Mouse (Mus musculus): ENCODE measurements around the gene Siah3. TPM values are rescaled to one million over a fixed set of nuclear protein-coding genes. Genes with fewer than 3 reads are reported as not detected.

Siah3 gene
- polyA plus RNA-seq, 1 experiment from 2014 or later = 4.1 TPM

DNA sequence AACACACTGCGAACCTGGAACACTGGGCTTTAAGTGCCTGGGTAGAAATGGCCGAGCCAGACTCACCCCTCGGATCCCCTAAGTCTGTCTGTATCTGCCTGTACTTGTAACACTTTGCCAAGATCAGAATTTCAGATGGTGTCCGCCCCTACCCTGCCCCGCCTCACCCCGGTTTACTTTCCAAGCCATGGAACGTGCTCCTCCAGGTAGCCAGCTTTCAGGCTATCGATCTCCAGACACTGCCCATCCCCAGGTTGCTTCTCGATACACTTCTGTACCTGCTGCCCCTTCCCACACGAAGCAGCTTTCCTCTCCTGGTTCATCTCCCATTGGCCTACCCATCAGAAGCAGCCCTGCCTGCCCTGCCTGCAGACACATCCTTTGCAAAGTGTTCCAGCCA, 3.6 kb downstream of the Siah3 start:
- ATAC-seq = no peak
- H3K4me3 ChIP-seq (replicated peaks; ENCODE audit: low read length) = 0 out of 2 replicates have a peak overlapping the region, but pooled peaks have one; percentile 5
- no peaks in the 10 kb centered on the region for H3K27me3 ChIP-seq (replicated peaks; ENCODE audit: control insufficient read depth, insufficient read depth, low read length)
- H3K4me1 ChIP-seq (replicated peaks; ENCODE audit: control insufficient read depth, insufficient read depth, low read length) = peaks cover 42% of the 10 kb centered on the region
- no peaks in the 10 kb centered on the region for H3K36me3 ChIP-seq (ENCODE audit: control insufficient read depth, insufficient read depth)
- H3K9ac ChIP-seq (replicated peaks; ENCODE audit: low read depth, low read length) = peak overlapping the region; percentile 41
- H3K4me2 ChIP-seq (ENCODE audit: low read length) = peak overlapping the region; percentile 86
- 60% methylated on average over 10 of the region's 10 CpGs for WGBS
- H3K9me3 ChIP-seq (ENCODE audit: control insufficient read depth, low read length) = no peaks in the 10 kb centered on the region
- H3K27ac ChIP-seq (ENCODE audit: low read length) = peak overlapping the region; percentile 90

DNA sequence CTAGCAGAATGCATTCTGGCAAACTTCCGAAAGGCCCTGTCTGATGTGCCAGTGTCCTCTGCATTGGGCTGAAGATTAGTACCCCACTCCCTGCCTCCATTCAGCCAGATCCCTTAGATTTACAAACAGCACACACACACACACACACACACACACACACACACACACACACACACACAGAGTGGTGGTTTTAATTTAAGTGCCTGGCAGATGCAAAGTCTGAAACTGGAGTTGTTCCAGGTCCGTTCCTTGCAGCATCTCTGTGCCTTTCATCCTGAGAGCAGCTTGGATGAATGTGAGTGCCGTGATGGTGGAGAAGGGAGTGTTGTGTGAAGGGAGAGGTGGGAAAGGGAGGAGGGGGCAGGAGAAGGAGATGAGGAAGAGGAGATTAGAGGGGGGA, 4.2 kb downstream of the Siah3 start:
- H3K9me3 ChIP-seq (ENCODE audit: control insufficient read depth, low read length) = no peaks in the 10 kb centered on the region
- H3K4me2 ChIP-seq (ENCODE audit: low read length) = peak overlapping the region; percentile 86
- H3K4me3 ChIP-seq (replicated peaks; ENCODE audit: low read length) = no peak overlapping the region
- ATAC-seq = peak; percentile 49
- WGBS = 5% methylated on average over 3 of the region's 3 CpGs
- H3K4me1 ChIP-seq (replicated peaks; ENCODE audit: control insufficient read depth, insufficient read depth, low read length) = peaks cover 37% of the 10 kb centered on the region
- H3K27ac ChIP-seq (ENCODE audit: low read length) = peak overlapping the region; percentile 90
- peak overlapping the region; percentile 41 for H3K9ac ChIP-seq (replicated peaks; ENCODE audit: low read depth, low read length)
- no peaks in the 10 kb centered on the region for H3K27me3 ChIP-seq (replicated peaks; ENCODE audit: control insufficient read depth, insufficient read depth, low read length)
- no peaks in the 10 kb centered on the region for H3K36me3 ChIP-seq (ENCODE audit: control insufficient read depth, insufficient read depth)

DNA sequence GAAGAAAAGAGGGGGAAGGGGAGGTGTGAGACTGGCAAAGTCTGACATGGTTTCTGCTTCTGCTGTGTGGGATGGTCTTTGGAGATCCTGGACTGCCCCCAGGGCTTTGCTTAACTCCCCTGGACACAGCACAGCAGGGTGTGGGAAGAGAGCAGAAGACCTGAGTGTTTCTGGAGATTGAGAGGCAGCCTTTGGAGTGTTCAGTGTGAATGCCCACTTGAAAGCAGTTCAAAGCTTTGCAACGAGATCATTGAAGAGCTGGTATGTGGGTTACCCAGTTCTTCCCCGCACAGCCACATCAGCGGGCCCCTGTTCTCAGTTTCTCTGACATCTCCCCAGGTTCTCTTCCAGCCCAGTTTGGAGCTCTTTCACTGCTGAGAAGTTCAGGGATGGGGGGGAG, 4.7 kb downstream of the Siah3 start:
- 11% methylated on average over 3 of the region's 3 CpGs for WGBS
- Histone ChIP-seq H3K4me3 (replicated peaks; ENCODE audit: low read length) (no peak overlapping the region), H3K4me2 (ENCODE audit: low read length) (peak overlapping the region; percentile 86), H3K27ac (ENCODE audit: low read length) (peak overlapping the region; percentile 85), H3K36me3 (ENCODE audit: control insufficient read depth, insufficient read depth) (no peaks in the 10 kb centered on the region), H3K9ac (replicated peaks; ENCODE audit: low read depth, low read length) (no peak overlapping the region; the same call in 1 of the 2 replicates), H3K9me3 (ENCODE audit: control insufficient read depth, low read length) (no peaks in the 10 kb centered on the region), H3K27me3 (replicated peaks; ENCODE audit: control insufficient read depth, insufficient read depth, low read length) (no peaks in the 10 kb centered on the region), H3K4me1 (replicated peaks; ENCODE audit: control insufficient read depth, insufficient read depth, low read length) (peaks cover 36% of the 10 kb centered on the region)
- peak; percentile 14 for ATAC-seq

DNA sequence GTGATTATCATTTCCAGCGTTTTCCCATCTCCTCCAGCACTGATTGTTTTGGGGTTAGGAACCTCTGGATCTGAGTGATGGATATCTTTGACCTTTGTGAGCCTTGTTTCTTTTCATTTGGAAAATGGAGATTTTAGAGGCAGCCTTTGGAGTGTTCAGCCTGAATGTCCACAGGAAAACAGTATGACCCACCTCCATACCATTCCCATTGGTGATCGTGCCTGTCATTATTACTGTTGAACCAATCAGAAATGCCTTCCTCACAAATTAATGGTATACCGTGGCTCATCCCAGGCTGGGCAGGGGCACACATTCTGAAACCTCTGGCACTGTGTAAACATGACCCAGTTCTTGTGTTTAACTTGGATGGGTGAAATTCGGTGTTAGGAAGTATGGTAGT, 6.0 kb downstream of the Siah3 start:
- Histone ChIP-seq H3K36me3 (ENCODE audit: control insufficient read depth, insufficient read depth) (no peaks in the 10 kb centered on the region), H3K4me2 (ENCODE audit: low read length) (no peak overlapping the region), H3K4me3 (replicated peaks; ENCODE audit: low read length) (no peak overlapping the region), H3K27me3 (replicated peaks; ENCODE audit: control insufficient read depth, insufficient read depth, low read length) (no peaks in the 10 kb centered on the region), H3K9ac (replicated peaks; ENCODE audit: low read depth, low read length) (no peak overlapping the region), H3K9me3 (ENCODE audit: control insufficient read depth, low read length) (no peaks in the 10 kb centered on the region), H3K27ac (ENCODE audit: low read length) (no peak overlapping the region), H3K4me1 (replicated peaks; ENCODE audit: control insufficient read depth, insufficient read depth, low read length) (peaks cover 33% of the 10 kb centered on the region)
- WGBS = 84% methylated on average over 4 of the region's 4 CpGs
- ATAC-seq = no peak

DNA sequence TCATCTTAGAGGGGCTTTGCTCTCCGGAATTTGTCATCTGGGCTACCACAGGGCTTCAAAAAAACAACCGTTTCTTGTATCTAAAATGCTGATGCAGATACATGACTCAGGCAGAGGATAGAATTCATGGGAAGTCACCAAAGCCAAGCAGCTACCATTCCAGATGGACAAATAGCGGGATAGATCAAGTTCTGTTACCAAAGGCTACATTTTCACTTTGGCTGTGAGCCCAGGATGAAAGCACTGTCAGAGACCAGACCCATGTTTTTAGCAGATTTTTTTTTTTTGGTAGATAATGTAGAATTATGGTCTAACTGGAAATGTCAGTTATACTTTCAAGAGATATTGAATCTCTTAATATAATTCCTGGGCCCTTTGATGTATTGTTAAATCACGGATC, 7.4 kb downstream of the Siah3 start:
- H3K4me2 ChIP-seq (ENCODE audit: low read length) = no peak overlapping the region
- H3K27me3 ChIP-seq (replicated peaks; ENCODE audit: control insufficient read depth, insufficient read depth, low read length) = no peaks in the 10 kb centered on the region
- peaks cover 24% of the 10 kb centered on the region for H3K4me1 ChIP-seq (replicated peaks; ENCODE audit: control insufficient read depth, insufficient read depth, low read length)
- ATAC-seq = no peak
- 70% methylated on average over 4 of the region's 4 CpGs for WGBS
- H3K36me3 ChIP-seq (ENCODE audit: control insufficient read depth, insufficient read depth) = no peaks in the 10 kb centered on the region
- no peak overlapping the region for H3K9ac ChIP-seq (replicated peaks; ENCODE audit: low read depth, low read length)
- H3K27ac ChIP-seq (ENCODE audit: low read length) = no peak overlapping the region
- no peaks in the 10 kb centered on the region for H3K9me3 ChIP-seq (ENCODE audit: control insufficient read depth, low read length)
- no peak overlapping the region for H3K4me3 ChIP-seq (replicated peaks; ENCODE audit: low read length)

DNA sequence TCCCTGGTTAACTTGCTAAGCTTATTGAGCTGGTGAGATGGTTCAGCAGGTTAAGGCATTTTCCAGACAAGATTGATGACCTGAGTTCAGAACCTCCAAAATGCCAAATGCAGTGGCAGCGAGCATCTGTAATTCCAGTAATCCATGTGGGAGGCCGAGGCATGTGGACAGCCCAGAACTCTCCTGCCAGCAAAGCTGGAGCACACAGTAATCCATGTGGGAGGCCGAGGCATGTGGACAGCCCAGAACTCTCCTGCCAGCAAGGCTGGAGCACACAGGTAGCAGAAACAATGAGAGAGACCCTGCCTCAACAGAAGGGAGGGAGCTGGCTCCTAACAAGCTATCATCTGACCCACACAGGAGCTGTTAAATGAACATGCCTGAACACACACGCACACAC, 13.2 kb downstream of the Siah3 start:
- Histone ChIP-seq H3K27me3 (replicated peaks; ENCODE audit: control insufficient read depth, insufficient read depth, low read length) (no peaks in the 10 kb centered on the region), H3K4me3 (replicated peaks; ENCODE audit: low read length) (no peak overlapping the region), H3K27ac (ENCODE audit: low read length) (no peak overlapping the region), H3K36me3 (ENCODE audit: control insufficient read depth, insufficient read depth) (no peaks in the 10 kb centered on the region), H3K4me1 (replicated peaks; ENCODE audit: control insufficient read depth, insufficient read depth, low read length) (peaks cover 10% of the 10 kb centered on the region), H3K4me2 (ENCODE audit: low read length) (no peak overlapping the region), H3K9ac (replicated peaks; ENCODE audit: low read depth, low read length) (no peak overlapping the region), H3K9me3 (ENCODE audit: control insufficient read depth, low read length) (no peaks in the 10 kb centered on the region)
- no peak for ATAC-seq
- 82% methylated on average over 4 of the region's 4 CpGs for WGBS

DNA sequence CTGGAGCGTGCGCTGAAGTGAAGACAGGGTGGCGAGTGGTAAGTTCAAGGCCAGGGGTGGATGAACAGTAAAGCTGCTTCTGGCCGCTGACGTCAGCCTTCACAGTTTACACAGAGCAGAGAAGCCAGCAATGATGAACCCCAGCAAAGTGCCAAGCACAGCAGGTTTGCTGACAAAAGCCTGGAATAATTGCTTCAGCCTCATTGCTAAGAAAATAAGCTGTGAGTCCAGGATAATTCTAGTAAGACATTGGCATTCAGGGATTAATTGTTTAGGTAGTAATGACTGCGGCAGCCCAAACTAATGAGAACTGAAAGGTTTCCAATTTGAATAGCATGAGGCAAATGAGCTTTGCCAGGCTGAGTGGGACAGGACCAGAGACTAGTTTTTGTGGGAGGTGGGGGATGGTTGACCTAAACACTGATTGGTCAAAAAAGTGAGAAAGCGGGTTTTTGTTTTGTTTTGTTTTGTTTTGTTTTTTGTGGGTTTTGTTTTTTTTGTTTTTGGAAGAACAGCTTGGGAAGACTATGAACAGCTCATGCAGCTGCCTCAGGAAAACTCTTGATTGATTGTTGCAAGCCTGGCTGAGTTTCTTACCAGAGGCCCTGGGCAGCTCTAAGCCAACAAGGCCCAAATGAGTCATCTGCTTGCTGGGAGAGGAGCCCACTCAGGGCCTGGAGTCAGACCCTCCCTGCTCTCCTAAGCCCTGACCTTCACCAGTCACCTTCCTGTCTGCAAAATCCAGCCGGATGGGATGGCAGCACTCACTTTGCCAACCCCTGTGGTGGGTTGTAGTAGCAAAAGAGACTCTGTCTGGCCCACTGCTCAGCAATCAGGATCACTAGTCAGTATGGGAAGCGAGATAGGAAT, 17.5 kb downstream of the Siah3 start:
- Histone ChIP-seq H3K4me1 (replicated peaks; ENCODE audit: control insufficient read depth, insufficient read depth, low read length) (peaks cover 16% of the 10 kb centered on the region), H3K36me3 (ENCODE audit: control insufficient read depth, insufficient read depth) (no peaks in the 10 kb centered on the region), H3K27ac (ENCODE audit: low read length) (peak overlapping the region; percentile 78), H3K4me2 (ENCODE audit: low read length) (no peak overlapping the region), H3K4me3 (replicated peaks; ENCODE audit: low read length) (no peak overlapping the region), H3K27me3 (replicated peaks; ENCODE audit: control insufficient read depth, insufficient read depth, low read length) (no peaks in the 10 kb centered on the region), H3K9me3 (ENCODE audit: control insufficient read depth, low read length) (no peaks in the 10 kb centered on the region), H3K9ac (replicated peaks; ENCODE audit: low read depth, low read length) (no peak overlapping the region)
- ATAC-seq = peak; percentile 93
- 21% methylated on average over 9 of the region's 9 CpGs for WGBS

DNA sequence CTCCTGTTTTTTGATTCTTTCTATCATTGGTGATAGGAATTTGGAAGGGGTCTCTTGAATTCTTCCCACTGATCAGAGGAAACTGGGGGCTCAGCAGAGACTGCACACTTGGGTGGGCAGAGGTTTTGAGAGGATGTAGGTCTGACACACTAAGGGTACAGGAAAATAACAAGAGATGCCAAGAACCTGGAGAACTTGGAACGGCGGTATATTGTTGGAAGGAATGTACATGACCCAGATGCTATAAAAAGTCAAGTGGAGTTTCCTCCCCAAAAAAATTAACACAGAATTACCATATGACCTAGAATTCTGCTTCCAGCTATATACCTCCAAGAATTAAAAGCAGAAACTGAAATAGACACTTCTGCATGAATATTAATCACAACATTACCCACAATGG, 20.1 kb downstream of the Siah3 start:
- Histone ChIP-seq H3K4me1 (replicated peaks; ENCODE audit: control insufficient read depth, insufficient read depth, low read length) (peaks cover 16% of the 10 kb centered on the region), H3K9ac (replicated peaks; ENCODE audit: low read depth, low read length) (no peak overlapping the region), H3K4me2 (ENCODE audit: low read length) (no peak overlapping the region), H3K27me3 (replicated peaks; ENCODE audit: control insufficient read depth, insufficient read depth, low read length) (no peaks in the 10 kb centered on the region), H3K4me3 (replicated peaks; ENCODE audit: low read length) (no peak overlapping the region), H3K27ac (ENCODE audit: low read length) (no peak overlapping the region), H3K36me3 (ENCODE audit: control insufficient read depth, insufficient read depth) (no peaks in the 10 kb centered on the region), H3K9me3 (ENCODE audit: control insufficient read depth, low read length) (no peaks in the 10 kb centered on the region)
- ATAC-seq = no peak
- 79% methylated on average over 2 of the region's 2 CpGs for WGBS

DNA sequence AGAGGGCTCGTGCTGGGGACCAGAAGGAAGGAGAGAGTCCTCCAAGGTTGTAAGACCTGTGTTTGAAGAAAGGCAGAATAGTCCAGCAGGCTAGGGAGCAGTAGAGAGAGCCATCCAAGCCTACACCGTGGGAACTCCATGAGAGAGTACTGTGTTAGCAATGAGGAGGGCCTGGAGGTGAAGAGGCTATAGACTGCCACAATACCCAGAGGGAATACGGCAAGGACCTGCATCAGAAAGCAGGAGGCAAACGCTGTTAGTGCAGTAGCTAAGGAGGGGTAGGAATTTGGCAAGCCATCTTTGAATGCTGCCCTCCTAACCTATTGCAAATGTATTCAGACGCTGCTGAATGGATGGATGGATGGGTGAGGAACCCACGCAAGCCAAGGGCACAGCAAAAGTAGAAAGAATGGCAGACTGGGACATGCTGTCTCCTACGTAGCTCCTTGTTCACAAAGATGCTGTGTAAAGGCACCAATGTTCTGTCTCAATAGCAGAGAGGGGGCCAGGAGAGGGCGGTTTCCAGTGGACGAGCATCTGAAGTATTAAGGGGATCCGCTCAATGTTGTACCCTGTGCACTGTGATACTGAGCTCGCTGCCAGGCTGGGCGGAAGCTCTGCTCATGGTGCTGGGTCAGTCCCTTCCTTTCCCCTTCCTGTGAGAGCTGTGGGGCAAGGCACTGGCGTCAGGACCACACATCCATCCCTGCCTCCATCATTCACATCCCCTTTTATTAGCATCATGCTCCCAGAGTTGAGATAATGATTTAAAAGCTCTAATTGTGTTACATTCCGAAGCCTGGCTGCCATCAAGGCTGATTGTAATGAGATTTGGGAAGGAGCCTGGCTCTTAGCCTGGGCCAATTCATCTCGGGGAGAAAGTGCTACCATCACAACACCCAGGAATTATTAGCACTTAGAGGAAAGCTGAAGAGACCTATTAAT, 26.7 kb downstream of the Siah3 start:
- peak; percentile 90 for ATAC-seq
- Histone ChIP-seq H3K4me1 (replicated peaks; ENCODE audit: control insufficient read depth, insufficient read depth, low read length) (peaks cover 24% of the 10 kb centered on the region), H3K27me3 (replicated peaks; ENCODE audit: control insufficient read depth, insufficient read depth, low read length) (no peaks in the 10 kb centered on the region), H3K36me3 (ENCODE audit: control insufficient read depth, insufficient read depth) (no peaks in the 10 kb centered on the region), H3K4me2 (ENCODE audit: low read length) (peak overlapping the region; percentile 22), H3K9ac (replicated peaks; ENCODE audit: low read depth, low read length) (0 out of 2 replicates have a peak overlapping the region, but pooled peaks have one; percentile 10), H3K4me3 (replicated peaks; ENCODE audit: low read length) (no peak overlapping the region), H3K27ac (ENCODE audit: low read length) (peak overlapping the region; percentile 56), H3K9me3 (ENCODE audit: control insufficient read depth, low read length) (no peaks in the 10 kb centered on the region)
- 27% methylated on average over 15 of the region's 15 CpGs for WGBS
